Mouse (Mus musculus) kidney, postnatal 0 days (tissue): ENCODE data around the gene Spc24. TPM values are rescaled to one million over a fixed set of nuclear protein-coding genes. Genes with fewer than 3 reads are reported as not detected.
A peak's percentile ranks its signal among the peaks of the same experiment; 100 is the strongest.

Experiments used
- ATAC-seq: fragments of 200-750 bp; cut with Nextera tagmentation; replicated peaks from 2 replicates; pipeline ENCODE4 v1.8.0; 2017; ENCODE audit warnings: low read depth, moderate number of reproducible peaks, moderate TSS enrichment, moderate library complexity; ENCODE audit not compliant: low FRiP score
- DNase-seq: peaks from one replicate; pipeline ENCODE4 v3.0.0-alpha.2; 2016; ENCODE audit warnings: low spot score
- H3K27ac ChIP-seq: fragments of 300-500 bp; sonication (generic); 2 replicates; pipeline ENCODE4 v1.5.1; 2014; ENCODE audit warnings: mild to moderate bottlenecking
- H3K27me3 ChIP-seq: fragments of 300-500 bp; sonication (generic); 2 replicates; pipeline ENCODE4 v1.6.1; 2014; ENCODE audit warnings: low read length, mixed read lengths; ENCODE audit not compliant: insufficient read depth
- H3K36me3 ChIP-seq: fragments of 300-500 bp; sonication (generic); 2 replicates; pipeline ENCODE4 v1.6.1; 2014; ENCODE audit warnings: low read length, mixed read lengths; ENCODE audit not compliant: insufficient read depth
- H3K4me1 ChIP-seq: fragments of 300-500 bp; sonication (generic); replicated peaks from 2 replicates; pipeline ENCODE4 v1.6.1; 2014; ENCODE audit warnings: antibody characterized with exemption, low read length, mixed read lengths; ENCODE audit not compliant: insufficient read depth
- H3K4me2 ChIP-seq: fragments of 300-500 bp; sonication (generic); 2 replicates; pipeline ENCODE4 v1.6.1; 2014; ENCODE audit warnings: mild to moderate bottlenecking, low read length, moderate library complexity, mixed read lengths
- H3K4me3 ChIP-seq: fragments of 300-500 bp; sonication (generic); replicated peaks from 2 replicates; pipeline ENCODE4 v1.5.1; 2014; ENCODE audit warnings: low read depth, low read length
- H3K9ac ChIP-seq: fragments of 300-500 bp; sonication (generic); 2 replicates; pipeline ENCODE4 v1.6.1; 2014; ENCODE audit warnings: low read depth, low read length
- H3K9me3 ChIP-seq: fragments of 300-500 bp; sonication (generic); replicated peaks from 2 replicates; pipeline ENCODE4 v1.6.1; 2016; ENCODE audit warnings: low read length, inconsistent platforms, mixed read lengths
- CTCF ChIP-seq: IDR thresholded peaks from 2 replicates; pipeline ENCODE4 v1.5.1; 2016; ENCODE audit warnings: antibody characterized with exemption, low read depth, mild to moderate bottlenecking, moderate library complexity
- WGBS: fragments of 180-500 bp; shearing (Covaris S2); extraction: QIAGEN DNeasy Blood & Tissue Kit; methylation state at CpG from one replicate; pipeline ENCODE4 v1.1.7; 2014; 5-methylcytosine and 5-hydroxymethylcytosine counted together
- microRNA-seq: library from miRNA; unstranded; fragments of <30 nt; microRNA quantifications from one replicate; pipeline ENCODE4, GENCODE M21; 2016
- polyA plus RNA-seq: library from polyadenylated mRNA; unstranded; fragments of >200 nt; fragmentation: Nextera tagmentation; extraction: Ambion mirVana; gene quantifications from 2 replicates; pipeline ENCODE4 v1.2.1, GENCODE M21; 2015

Spc24 gene
- polyA plus RNA-seq, 1 experiment from 2014 or later, result 55.1 TPM

DNA sequence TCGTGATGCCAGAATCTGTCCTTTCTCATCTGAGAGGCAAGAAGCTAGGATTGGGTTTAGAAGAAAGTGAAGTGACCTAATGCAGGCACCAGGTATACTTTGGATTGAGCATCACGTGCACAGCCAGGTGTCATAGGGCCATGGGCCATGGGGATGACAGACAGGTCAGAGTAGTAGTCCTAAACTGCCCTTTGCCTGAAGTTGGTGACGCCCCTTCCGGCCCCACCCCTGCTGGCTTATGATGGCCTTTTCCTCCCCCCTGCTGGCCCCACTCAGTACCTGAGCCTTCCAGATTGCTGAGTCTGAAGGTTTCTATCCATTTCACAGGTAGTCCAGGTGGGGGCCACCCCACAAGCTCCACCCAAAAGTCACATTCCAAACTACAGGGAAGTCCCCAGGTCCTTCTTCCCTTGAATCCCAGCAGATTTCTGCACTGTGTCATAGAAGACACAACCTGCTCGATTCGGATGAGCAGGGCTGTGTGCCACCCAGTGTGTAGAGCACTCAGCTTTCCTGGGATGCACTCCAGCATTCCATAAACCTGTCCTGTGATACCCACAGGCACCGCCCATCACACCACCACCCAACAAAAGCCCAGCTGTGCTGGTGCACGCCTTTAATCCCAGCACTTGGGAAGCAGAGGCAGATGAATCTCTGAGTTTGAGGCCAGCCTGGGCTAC, 53.4 kb downstream of the Spc24 start:
- no peaks in the 10 kb centered on the region for H3K27me3 ChIP-seq
- DNase-seq, result no peak
- H3K27ac ChIP-seq, result no peak overlapping the region
- no peaks in the 10 kb centered on the region for H3K9me3 ChIP-seq
- ATAC-seq, result peak; percentile 52; the same call in 1 of the 2 replicates
- 86% methylated on average over 8 of the region's 8 CpGs for WGBS
- no peaks in the 10 kb centered on the region for H3K4me1 ChIP-seq
- no peak overlapping the region for H3K9ac ChIP-seq
- H3K4me3 ChIP-seq, result no peak overlapping the region
- peaks cover 38% of the 10 kb centered on the region for H3K36me3 ChIP-seq
- H3K4me2 ChIP-seq, result no peak overlapping the region
- no peak for TF ChIP-seq CTCF

GRCm38 (mm10) chr9:21706085-21706484, 54.0 kb downstream of the Spc24 start:
- no peak for DNase-seq
- Histone ChIP-seq H3K4me3 (no peak overlapping the region), H3K27me3 (no peaks in the 10 kb centered on the region), H3K27ac (no peak overlapping the region), H3K9me3 (no peaks in the 10 kb centered on the region), H3K4me1 (no peaks in the 10 kb centered on the region), H3K9ac (no peak overlapping the region), H3K4me2 (no peak overlapping the region), H3K36me3 (peaks cover 44% of the 10 kb centered on the region)
- TF ChIP-seq CTCF, result no peak
- ATAC-seq, result no peak
- 82% methylated on average over 4 of the region's 4 CpGs for WGBS

Small RNA genes lying within 50 kb of the gene (microRNA-seq; reads per million reads assigned to microRNA genes)
- gene Mir7083, result 5.2 reads per million, percentile 15 among the genes with 10 or more reads in this experiment

Other genes with a start within 250 kb of the Spc24 start
- gene AB124611, start 234.1 kb downstream of the Spc24 start, polyA plus RNA-seq, result 2.3 and 2.6 TPM in 2 replicates
- gene Carm1, start 213.4 kb downstream of the Spc24 start, polyA plus RNA-seq, result 23.7 and 26.3 TPM in 2 replicates
- gene Timm29, start 167.6 kb downstream of the Spc24 start, polyA plus RNA-seq, result 28.1 and 29.2 TPM in 2 replicates
- gene Yipf2, start 167.5 kb downstream of the Spc24 start, polyA plus RNA-seq, result 30.2 and 31.6 TPM in 2 replicates
- gene Smarca4, start 144.1 kb downstream of the Spc24 start, polyA plus RNA-seq, result 41.7 and 46.0 TPM in 2 replicates
- 16.9 and 19.6 TPM in 2 replicates for gene Ldlr, start 36.8 kb downstream of the Spc24 start, polyA plus RNA-seq
- 10.1 and 10.3 TPM in 2 replicates for gene Kank2, start 38.4 kb upstream of the Spc24 start, polyA plus RNA-seq
- gene Angptl8, start 75.2 kb upstream of the Spc24 start, polyA plus RNA-seq, result 5.6 and 6.1 TPM in 2 replicates
- gene Dock6, start 92.3 kb upstream of the Spc24 start, polyA plus RNA-seq, result 28.3 and 28.7 TPM in 2 replicates
- gene Rab3d, start 157.9 kb upstream of the Spc24 start, polyA plus RNA-seq, result 12.0 and 13.3 TPM in 2 replicates
- gene Ccdc159, start 167.2 kb upstream of the Spc24 start, polyA plus RNA-seq, result 1.8 and 2.0 TPM in 2 replicates
- 82.9 and 83.7 TPM in 2 replicates for gene Tmem205, start 167.3 kb upstream of the Spc24 start, polyA plus RNA-seq
- gene Plppr2, start 176.7 kb upstream of the Spc24 start, polyA plus RNA-seq, result 4.3 and 4.8 TPM in 2 replicates
- 7.5 and 8.1 TPM in 2 replicates for gene Swsap1, start 195.5 kb upstream of the Spc24 start, polyA plus RNA-seq
- 16.1 and 17.2 TPM in 2 replicates for gene Epor, start 203.2 kb upstream of the Spc24 start, polyA plus RNA-seq
- 26.8 and 29.2 TPM in 2 replicates for gene Rgl3, start 229.1 kb upstream of the Spc24 start, polyA plus RNA-seq
- 1.2 and 1.4 TPM in 2 replicates for gene Ccdc151, start 242.3 kb upstream of the Spc24 start, polyA plus RNA-seq
- gene Prkcsh, start 242.5 kb upstream of the Spc24 start, polyA plus RNA-seq, result 79.6 and 92.8 TPM in 2 replicates